Mouse (Mus musculus): ENCODE measurements around the gene Ahnak2. TPM values are rescaled to one million over a fixed set of nuclear protein-coding genes. Genes with fewer than 3 reads are reported as not detected.
"Not testable (repeated sequence)": the region's sequence is repeated elsewhere in the genome, so short reads cannot be mapped to it uniquely, and the experiment has no call there.

Ahnak2 gene
- polyA plus RNA-seq, 1 experiment = 40.7 TPM

DNA sequence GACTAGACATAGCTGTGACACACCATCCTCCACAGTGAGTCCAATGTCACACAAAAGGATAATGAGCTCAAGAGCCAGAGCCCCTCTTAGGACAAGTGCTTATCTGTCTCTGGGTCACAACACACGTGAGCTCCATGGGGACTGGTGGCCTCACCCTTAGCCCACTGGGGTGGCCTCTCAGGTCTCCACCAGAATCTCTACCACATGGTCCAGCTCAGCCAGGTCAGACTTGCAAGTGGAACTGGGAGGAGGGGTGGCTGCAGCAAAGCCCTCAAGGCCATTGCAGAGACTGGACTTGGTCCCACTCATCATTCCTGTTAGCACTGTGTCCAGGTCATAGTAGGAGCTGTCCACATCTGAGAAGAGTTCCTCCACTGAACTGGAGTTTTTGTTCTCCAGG, 18.8 kb upstream of the Ahnak2 start:
- no peak for DNase-seq (ENCODE audit: low spot score)

DNA sequence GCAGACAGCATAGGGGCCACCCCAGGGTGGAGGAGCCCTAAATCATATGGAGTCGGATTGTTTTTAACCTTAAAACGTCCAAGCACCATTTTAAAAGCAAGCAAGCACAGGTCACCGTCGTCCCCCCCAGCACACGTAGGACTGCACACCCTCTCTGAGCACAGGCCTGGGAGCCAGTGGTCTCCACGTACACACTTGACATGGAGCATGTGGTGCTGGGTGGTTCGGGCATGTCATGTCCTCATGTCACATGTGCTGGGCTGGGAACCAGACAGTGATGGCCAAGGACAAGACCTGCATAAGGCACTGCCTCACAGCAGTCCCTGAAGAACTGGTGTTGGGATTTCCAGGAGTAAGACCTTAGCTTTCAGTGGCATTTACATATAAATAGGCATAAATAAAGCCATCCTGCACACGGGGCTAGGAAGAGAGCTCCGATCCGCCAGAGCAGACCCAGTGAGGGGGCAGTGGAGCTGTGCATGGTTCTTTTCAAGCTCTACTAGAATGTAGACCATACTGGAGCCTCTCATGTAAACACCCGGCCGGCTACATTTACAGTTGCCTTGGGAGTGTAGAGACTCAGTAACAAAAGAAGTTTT, 18.0 kb upstream of the Ahnak2 start:
- no peak for DNase-seq (ENCODE audit: low spot score)

- DNase-seq (ENCODE audit: low spot score) = no peak
These were observed 16.7 kb upstream of the Ahnak2 start for GRCm38 (mm10) chr12:112819057-112819662.

- DNase-seq (ENCODE audit: low spot score) = not testable (repeated sequence)
These were observed 14.4 kb upstream of the Ahnak2 start for GRCm38 (mm10) chr12:112816866-112817265.

DNA sequence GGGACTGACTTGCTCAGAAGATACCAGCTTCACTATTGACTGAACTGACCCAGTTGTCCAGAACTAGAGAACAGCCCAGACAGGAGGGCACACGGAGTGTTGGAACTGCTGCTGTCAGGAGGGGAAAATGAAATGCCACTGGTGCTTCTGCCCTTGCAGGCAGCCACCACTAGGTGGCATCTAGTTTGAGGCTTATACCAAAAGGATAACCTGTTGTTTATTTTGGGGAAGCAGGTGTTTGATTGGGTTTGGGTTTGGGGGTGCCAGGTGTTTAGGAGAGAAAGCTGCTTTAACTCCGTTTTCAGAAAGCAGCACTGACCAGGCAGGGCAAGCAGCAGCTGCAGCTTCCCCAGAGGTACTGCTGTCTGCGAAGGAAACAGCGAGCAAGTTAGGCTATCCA, 13.8 kb upstream of the Ahnak2 start:
- peak; percentile 23 for DNase-seq (ENCODE audit: low spot score)

DNA sequence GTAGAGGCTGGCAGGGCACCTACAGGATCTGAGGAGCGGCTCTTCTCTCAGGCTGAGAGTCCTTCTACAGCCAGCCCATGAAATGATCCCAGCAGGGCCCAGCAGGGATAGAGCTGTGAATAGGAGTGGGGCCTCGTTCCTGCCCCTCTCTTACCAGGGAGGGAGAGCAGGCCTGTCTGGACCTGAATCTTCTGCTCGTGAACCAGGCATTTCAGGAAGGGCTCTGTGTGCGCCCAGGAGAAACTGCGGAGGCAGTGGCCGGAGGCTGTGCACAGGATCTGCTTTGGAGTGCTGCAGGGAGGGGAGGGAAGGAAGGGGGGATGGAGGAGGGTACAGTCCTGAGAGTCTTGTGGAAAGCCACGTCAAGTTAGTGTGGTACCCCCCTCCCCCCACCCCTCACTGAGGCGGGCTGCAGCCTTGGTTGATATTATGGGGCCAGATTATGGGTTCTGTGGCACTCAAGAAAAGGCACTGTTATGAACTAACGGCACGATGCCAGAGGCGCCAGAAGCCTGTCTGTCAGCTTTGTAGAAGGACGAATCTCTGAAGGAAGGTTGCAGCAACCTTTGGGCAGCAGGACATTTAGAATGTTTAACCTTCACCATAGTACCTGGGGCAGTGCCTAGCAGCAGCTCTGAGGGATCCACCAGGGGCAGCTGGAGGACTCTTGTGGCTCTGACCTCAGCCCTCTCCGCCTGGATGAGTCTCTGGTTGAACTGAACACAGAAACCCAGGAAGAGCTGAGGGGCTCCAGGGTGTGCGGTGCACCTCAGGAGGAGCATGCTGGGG, 12.4 kb upstream of the Ahnak2 start:
- DNase-seq (ENCODE audit: low spot score) = peak; percentile 14

DNA sequence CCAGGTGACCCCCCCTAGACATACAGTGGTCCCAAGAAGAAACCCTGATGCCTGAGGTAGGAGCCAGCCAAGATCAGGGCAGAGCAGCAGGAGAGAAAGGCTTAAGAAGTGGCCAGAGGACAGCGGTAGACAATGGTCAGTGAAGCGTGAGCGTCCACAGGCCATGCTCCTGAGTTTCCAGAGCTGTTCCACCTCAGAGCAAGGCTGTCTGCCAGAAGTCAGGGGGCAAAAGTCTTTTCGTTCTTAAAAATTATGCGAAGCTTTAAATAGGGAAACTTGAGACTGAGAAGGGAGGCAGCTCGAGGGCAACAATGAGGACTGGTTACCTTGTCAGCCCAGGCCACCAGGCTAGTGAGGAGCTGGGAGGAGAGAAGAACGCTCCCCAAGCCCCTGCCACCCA, 10.9 kb upstream of the Ahnak2 start:
- DNase-seq (ENCODE audit: low spot score) = peak; percentile 11

DNA sequence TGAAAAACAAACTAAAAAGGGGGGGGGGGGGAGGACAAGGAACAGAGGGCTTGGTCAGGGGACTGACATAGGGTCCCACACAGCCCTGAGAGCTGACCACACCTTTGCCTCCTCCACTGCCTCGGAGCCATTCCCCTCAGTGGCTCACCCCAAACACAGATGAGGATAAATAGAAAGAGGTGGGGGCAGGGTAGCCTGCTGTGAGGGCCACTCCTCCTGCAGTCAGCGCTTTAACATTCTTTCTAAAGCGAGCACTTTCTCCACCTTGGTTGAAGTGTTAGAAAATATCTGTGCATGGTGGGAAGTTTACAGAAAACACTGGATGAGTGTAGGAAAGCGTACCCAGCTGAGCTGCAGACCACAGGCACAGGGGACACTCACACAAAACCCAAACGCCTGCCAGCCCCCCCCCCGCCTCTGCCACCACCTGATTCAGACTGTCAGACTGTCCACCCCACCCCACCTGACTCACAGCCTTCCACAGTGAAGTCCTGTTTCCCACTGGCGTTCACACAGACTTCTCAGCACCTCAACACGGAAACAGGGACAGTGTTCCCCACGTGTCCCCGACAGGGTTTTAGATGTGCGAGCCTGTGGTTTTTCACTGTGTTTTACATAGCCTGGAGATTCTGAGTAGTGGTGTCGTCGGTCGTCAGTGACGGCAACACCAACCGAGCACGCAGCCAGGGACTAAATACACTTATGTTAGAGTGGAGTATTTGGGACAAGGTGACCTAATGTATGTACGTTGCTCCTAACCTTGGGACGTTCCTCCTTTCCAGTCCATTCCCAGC, 7.8 kb upstream of the Ahnak2 start:
- DNase-seq (ENCODE audit: low spot score) = no peak

DNA sequence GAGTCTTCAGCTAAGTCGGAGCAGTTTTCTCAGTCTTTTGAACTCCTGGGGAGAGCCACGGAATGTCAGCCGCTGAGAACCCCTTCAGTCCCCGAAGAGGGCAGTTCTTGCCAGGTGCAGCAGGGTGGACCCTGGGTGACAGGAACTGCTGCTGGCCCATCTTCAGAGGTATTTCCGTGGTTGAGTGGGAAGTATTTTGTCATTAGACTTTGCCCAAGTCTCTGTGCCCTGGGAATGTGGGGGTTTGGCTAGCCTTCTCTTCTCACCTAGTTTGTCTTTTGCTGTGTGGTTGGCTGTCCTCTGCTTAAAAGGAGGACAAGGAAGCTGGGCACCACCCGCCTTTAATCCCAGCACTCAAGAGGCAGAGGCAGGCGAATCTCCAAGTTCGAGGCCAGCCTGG, 7.2 kb upstream of the Ahnak2 start:
- DNase-seq (ENCODE audit: low spot score) = no peak

- peak; percentile 77 for DNase-seq (ENCODE audit: low spot score)
These were observed 6.3 kb upstream of the Ahnak2 start, which contains the start of gene Clba1 for GRCm38 (mm10) chr12:112808587-112809364. Gene Clba1 (plus strand): TSS chr12:112808937.

DNA sequence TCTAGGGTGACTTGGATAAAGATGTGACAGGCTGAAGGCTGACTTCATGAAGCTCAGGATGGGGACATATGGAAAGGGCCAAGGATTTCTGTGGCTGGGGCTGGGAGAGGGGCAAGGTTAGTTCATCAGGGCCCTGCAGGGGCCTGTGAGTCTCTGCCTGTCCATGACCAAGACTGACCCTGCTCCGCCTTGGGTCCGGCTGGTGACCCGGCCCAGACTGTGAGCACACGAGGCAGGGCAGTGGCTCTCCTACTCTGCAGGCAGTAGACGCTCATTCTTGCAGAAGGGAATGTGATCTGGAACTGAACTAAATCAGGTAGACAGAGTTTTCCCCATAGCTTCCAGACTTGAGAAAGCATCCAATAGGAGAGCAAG, 5.7 kb upstream of the Ahnak2 start:
- no peak for DNase-seq (ENCODE audit: low spot score)

DNA sequence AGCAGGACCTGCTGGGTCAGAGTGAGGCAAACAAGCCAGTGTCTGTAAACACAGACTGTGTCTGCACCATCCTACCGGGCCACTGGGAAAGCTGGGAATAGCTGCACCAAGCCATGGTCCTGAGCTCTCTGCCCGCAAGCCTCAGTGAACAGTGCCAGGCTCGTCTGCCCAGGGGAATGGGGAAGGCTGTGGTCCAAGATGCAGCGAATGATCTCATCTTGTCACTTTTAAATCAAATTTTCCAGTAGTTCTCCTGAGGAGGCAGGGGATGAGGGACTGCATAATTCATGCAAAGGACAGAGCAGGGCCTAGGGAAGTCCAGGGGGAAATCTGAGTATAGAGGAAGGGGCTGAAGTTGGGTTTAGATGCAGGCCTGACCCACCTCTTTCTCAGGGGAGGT, 5.3 kb upstream of the Ahnak2 start:
- no peak for DNase-seq (ENCODE audit: low spot score)

- DNase-seq (ENCODE audit: low spot score) = no peak
These were observed 3.6 kb upstream of the Ahnak2 start for GRCm38 (mm10) chr12:112806044-112806443.

DNA sequence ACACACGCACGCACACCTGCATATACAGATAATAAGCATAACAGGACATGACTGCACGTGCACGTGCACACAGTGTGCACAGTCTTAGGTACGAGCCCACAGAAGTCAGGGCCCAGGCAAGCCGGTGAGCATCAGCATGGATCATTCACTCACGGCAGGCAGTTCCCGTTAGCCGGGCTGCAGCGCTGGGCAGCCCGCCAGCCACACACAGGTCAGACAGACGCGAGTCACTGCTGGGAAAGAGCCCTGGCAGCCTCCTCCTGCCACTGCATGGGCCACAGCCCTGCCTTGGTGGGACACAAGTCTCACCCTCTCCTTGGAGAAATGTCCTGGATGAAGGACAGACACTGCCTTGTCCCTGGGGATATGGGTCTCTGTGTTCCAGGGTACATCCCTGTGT, 1.6 kb upstream of the Ahnak2 start:
- DNase-seq (ENCODE audit: low spot score) = no peak

DNA sequence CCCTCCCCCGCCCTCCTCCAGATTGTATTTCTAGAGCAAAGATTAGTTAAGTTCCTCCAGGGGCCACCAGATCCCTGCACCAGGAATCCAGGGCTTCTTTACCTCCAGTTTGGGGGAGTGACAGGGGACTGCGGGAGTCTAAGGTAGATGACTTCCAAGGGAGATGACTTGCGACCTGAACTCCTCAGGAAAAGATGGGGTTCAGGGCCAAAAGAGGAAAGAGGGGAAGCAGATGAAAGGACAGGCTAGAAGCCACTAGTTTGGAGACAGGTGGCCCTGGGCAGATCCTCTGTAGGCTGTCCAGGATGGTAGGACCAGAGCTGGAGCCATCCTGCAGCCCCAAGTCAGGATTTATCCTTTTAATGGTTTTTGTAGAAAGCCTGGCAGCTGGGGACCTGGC, 460 bp upstream of the Ahnak2 start:
- DNase-seq (ENCODE audit: low spot score) = no peak

GRCm38 (mm10) chr12:112800476-112800875, 2.0 kb downstream of the Ahnak2 start:
- DNase-seq (ENCODE audit: low spot score) = no peak

- no peak for DNase-seq (ENCODE audit: low spot score)
These were observed 3.1 kb downstream of the Ahnak2 start for GRCm38 (mm10) chr12:112799237-112799970.

DNA sequence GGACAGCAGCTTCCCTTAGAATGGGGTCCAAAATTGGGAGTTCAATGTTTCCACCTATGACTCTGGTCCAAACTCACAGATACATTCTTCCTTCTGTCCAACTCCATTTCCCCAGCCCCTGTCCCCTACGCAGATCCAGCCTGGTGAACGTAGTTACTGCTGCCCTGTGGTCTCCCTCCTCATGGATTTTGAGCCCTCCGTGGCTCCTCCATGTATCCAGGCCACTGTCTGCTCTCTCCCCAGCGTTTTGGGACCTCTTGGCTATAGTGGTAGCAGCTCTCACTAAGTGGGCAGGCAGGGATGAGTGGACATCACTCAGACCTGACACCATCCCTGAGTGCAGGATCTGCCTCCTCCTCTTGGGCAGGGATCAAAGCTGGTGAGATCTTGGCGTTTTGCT, 3.7 kb downstream of the Ahnak2 start:
- no peak for DNase-seq (ENCODE audit: low spot score)

GRCm38 (mm10) chr12:112798332-112798681, 4.2 kb downstream of the Ahnak2 start:
- DNase-seq (ENCODE audit: low spot score) = no peak

GRCm38 (mm10) chr12:112797672-112798331, 4.7 kb downstream of the Ahnak2 start:
- DNase-seq (ENCODE audit: low spot score) = peak; percentile 57
